Mouse (Mus musculus) stomach, embryonic 16.5 days (tissue): Measurements from ENCODE around the gene Lmod3. TPM values are rescaled to one million over a fixed set of nuclear protein-coding genes. Genes with fewer than 3 reads are reported as not detected.
A peak's percentile ranks its signal among the peaks of the same experiment; 100 is the strongest.

ENCODE experiments used
- ATAC-seq: fragments of 200-750 bp; cut with Nextera tagmentation; 2 replicates; pipeline ENCODE4 v1.8.0; 2017; ENCODE audit warnings: moderate number of reproducible peaks, moderate TSS enrichment; ENCODE audit not compliant: insufficient read depth, low FRiP score
- H3K27ac ChIP-seq: fragments of 300-500 bp; sonication (generic); 2 replicates; pipeline ENCODE4 v1.5.1; 2014; ENCODE audit warnings: low read length
- H3K27me3 ChIP-seq: fragments of 300-500 bp; sonication (generic); 2 replicates; pipeline ENCODE4 v1.6.1; 2014; ENCODE audit warnings: low read length, control low read depth, mixed read lengths; ENCODE audit not compliant: control insufficient read depth, insufficient read depth
- H3K36me3 ChIP-seq: fragments of 300-500 bp; sonication (generic); 2 replicates; pipeline ENCODE4 v1.6.1; 2014; ENCODE audit warnings: low read length; ENCODE audit not compliant: control insufficient read depth, insufficient read depth
- H3K4me1 ChIP-seq: fragments of 300-500 bp; sonication (generic); 2 replicates; pipeline ENCODE4 v1.6.1; 2014; ENCODE audit warnings: low read length, control low read depth, mixed read lengths; ENCODE audit not compliant: control insufficient read depth, insufficient read depth
- H3K4me2 ChIP-seq: fragments of 300-500 bp; sonication (generic); 2 replicates; pipeline ENCODE4 v1.6.1; 2014; ENCODE audit warnings: low read depth, low read length, mixed read lengths
- H3K4me3 ChIP-seq: fragments of 300-500 bp; sonication (generic); replicated peaks from 2 replicates; pipeline ENCODE4 v1.5.1; 2014; ENCODE audit warnings: mild to moderate bottlenecking, low read length
- H3K9ac ChIP-seq: fragments of 300-500 bp; sonication (generic); 2 replicates; pipeline ENCODE4 v1.6.1; 2014; ENCODE audit warnings: low read length
- H3K9me3 ChIP-seq: fragments of 300-500 bp; sonication (generic); replicated peaks from 2 replicates; pipeline ENCODE4 v1.6.1; 2016; ENCODE audit warnings: low read length, control low read depth; ENCODE audit not compliant: control insufficient read depth
- WGBS: fragments of 180-500 bp; shearing (Covaris S2); extraction: QIAGEN DNeasy Blood & Tissue Kit; methylation state at CpG from one replicate; pipeline ENCODE4 v1.1.7; 2014; 5-methylcytosine and 5-hydroxymethylcytosine counted together
- polyA plus RNA-seq: library from polyadenylated mRNA; unstranded; fragments of >200 nt; fragmentation: Nextera tagmentation; extraction: Ambion mirVana; gene quantifications from 2 replicates; pipeline ENCODE4 v1.2.1, GENCODE M21; 2015

The Lmod3 gene
- polyA plus RNA-seq, 1 experiment from 2014 or later = 4.4 TPM

DNA sequence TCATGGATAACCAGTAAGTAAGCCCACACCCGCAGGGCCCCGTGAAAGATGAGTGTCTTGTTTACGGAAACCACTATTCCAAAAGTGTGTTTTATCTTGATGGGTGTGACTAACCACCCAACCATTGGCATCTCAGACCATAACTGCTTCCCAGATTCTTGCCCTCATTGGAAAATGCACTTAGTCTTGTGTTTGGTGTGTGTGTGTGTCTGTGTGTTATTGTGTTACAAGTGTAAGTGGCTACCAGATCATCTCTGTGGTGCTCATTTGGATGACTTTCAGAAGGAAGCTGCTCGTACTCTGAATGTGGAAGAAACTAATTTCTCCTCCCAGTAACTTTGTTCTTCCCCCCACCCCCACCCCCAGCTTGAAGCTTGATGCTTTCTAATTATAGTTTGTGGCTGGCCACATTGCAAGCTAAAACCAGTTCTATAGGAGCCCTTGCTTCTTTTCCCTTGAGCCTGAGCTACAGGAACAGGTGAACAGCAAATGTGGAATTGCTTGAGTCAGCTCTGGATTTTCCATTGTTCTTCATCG, 29.6 kb downstream of the Lmod3 start:
- Histone ChIP-seq H3K4me1 (no peaks in the 10 kb centered on the region; the same call in 1 of the 2 replicates), H3K9me3 (0 out of 2 replicates have a peak, but pooled peaks cover 3% of the 10 kb centered on the region), H3K9ac (no peak overlapping the region), H3K27me3 (no peaks in the 10 kb centered on the region), H3K4me3 (no peak overlapping the region), H3K36me3 (peaks cover 5% of the 10 kb centered on the region; the same call in 1 of the 2 replicates), H3K4me2 (no peak overlapping the region), H3K27ac (no peak overlapping the region)
- no peak for ATAC-seq
- 49% methylated on average over 5 of the region's 5 CpGs for WGBS

DNA sequence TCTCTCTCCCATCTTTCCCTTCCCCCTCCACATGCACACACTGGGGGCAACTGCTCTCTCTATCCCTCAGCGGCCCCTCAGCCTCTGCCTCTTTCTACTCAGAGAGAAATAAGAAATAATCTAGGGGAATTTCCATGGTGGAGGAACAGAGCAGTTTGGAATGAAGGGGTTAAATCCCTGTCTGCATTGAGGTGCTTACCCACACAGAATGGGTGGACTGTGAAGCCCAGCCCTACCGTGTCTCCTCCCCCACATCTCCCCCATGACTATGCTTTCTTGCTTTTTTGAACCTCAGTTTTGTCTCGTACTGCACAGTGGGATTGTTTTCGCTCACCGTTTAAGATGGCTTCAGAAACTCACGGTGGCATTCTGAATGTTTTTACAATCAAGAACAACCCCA, 30.2 kb downstream of the Lmod3 start:
- H3K4me1 ChIP-seq = no peaks in the 10 kb centered on the region; the same call in 1 of the 2 replicates
- WGBS = 54% methylated on average over 6 of the region's 6 CpGs
- H3K36me3 ChIP-seq = peaks cover 3% of the 10 kb centered on the region; the same call in 1 of the 2 replicates
- no peaks in the 10 kb centered on the region for H3K27me3 ChIP-seq
- no peak overlapping the region for H3K27ac ChIP-seq
- 0 out of 2 replicates have a peak, but pooled peaks cover 3% of the 10 kb centered on the region for H3K9me3 ChIP-seq
- H3K4me2 ChIP-seq = no peak overlapping the region
- no peak overlapping the region for H3K4me3 ChIP-seq
- ATAC-seq = no peak
- no peak overlapping the region for H3K9ac ChIP-seq

DNA sequence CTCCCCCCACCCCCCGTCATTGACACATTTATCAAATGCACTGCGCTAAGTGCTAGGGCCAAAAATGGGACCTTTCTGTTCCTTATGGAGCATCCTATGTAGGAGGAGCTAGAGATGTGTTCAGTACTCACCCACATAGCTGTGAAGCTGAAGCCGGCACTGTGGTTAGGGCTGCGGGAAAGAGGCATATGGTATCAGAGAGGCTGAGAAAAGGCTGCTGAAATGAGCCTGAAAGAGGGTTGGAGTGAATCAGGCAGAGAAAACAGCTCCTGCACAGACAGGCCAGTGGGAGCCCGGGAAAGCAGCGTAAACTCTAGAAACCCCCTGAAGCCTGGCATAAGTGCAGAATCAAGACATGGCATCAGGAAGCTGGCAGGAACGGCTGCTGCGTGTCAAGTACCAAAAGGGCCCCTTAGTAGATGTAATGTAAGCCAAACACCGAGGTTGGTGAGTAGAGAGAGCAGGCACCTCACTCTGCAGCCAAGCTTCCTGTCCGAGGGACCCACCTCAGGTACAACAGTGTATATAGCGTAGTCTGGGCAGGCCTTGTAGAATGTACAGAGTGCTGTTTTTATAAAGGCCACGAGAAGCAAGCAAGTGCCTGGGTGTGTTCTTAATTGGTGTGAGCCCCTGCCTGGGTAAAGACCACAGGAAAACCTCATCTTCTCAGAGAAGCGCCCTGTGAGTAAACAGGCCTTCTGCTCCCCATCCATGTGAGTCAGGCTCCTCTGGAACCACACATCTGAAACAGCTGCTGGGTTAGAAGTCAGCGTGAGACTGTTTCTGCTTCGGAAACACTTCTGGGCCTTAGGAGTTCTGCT, 31.1 kb downstream of the Lmod3 start:
- no peak overlapping the region for H3K9ac ChIP-seq
- no peaks in the 10 kb centered on the region for H3K36me3 ChIP-seq
- WGBS = 54% methylated on average over 15 of the region's 15 CpGs
- H3K4me3 ChIP-seq = no peak overlapping the region
- no peaks in the 10 kb centered on the region for H3K9me3 ChIP-seq
- no peaks in the 10 kb centered on the region for H3K27me3 ChIP-seq
- H3K4me2 ChIP-seq = no peak overlapping the region
- H3K27ac ChIP-seq = no peak overlapping the region
- no peaks in the 10 kb centered on the region; the same call in 1 of the 2 replicates for H3K4me1 ChIP-seq
- no peak for ATAC-seq

DNA sequence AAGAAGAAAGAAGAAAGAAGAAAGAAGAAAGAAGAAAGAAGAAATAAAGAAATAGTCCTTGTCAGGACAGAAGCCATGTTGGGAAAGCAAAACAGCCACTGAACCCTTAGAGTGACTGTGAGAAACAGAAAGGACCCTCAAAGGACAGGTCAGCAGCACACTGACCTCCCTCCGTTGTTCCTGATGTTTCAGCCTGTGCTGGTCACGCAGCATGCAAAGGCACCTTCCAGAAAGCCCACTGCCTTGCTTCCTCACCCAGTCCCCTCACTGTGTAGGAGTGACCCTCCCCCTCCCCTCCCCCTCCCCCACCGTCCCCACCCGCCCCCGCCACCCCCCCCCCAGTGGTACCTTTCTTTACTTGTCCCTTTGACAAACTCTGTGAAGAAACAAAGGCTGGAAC, 31.9 kb downstream of the Lmod3 start:
- no peak overlapping the region for H3K4me3 ChIP-seq
- ATAC-seq = no peak
- H3K27ac ChIP-seq = no peak overlapping the region
- H3K9ac ChIP-seq = no peak overlapping the region
- 71% methylated on average over 2 of the region's 5 CpGs for WGBS
- no peak overlapping the region for H3K4me2 ChIP-seq
- no peaks in the 10 kb centered on the region; the same call in 1 of the 2 replicates for H3K4me1 ChIP-seq
- no peaks in the 10 kb centered on the region for H3K36me3 ChIP-seq
- no peaks in the 10 kb centered on the region for H3K27me3 ChIP-seq
- H3K9me3 ChIP-seq = no peaks in the 10 kb centered on the region

DNA sequence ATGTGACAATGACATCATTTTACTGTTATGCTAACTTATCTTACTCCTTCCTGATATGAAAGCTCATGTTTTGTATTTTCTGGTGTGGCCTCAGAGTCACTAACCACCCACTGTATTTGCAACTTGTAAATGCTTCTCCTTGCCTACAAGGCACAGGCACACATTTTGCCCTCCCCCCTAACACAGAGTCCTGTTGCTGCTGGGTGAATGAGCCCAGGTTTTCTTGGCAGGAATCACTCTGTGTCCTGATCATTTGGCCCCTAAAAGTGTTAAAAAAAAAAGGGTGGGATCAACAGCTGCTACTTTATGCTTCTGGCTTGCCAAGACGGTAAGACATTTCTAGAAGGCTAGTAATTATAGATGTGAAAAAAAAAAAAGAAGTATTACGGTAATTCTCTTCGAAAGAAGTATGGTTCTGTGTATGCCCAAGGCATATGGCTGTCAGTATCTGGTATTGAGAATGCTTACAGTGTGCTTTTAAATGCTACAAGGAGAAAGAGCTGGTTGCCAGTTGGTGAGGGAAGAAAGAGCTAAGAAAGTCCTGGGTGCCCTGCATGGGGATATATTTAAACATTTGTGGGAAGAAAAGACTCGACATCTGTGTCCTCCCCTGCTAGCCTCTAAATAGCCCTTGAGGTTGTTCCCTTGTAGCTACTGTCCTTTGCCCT, 36.3 kb downstream of the Lmod3 start:
- Histone ChIP-seq H3K27ac (no peak overlapping the region), H3K4me2 (no peak overlapping the region), H3K36me3 (no peaks in the 10 kb centered on the region), H3K27me3 (no peaks in the 10 kb centered on the region), H3K4me3 (no peak overlapping the region), H3K4me1 (peaks cover 8% of the 10 kb centered on the region), H3K9me3 (no peaks in the 10 kb centered on the region), H3K9ac (no peak overlapping the region)
- ATAC-seq = no peak
- 73% methylated on average over 4 of the region's 4 CpGs for WGBS

DNA sequence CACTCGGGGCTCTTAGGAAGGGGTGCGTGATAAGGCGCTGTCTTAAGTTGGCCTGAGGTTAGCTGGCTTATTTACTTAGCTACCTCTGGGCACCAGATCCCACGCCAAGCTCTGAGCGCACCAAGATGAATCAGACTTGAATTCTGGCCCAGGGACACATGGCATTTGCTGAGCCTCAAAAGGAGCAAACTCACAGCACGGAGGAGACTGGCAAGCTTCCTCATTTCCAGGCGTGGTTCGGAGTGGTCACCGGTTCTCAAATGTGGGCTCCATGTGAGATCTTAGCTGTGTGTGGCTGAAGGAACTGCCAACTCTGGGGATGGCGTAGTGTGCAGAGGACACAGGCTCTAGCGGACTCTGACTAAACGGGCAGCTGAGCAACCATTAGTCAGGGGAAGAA, 40.6 kb downstream of the Lmod3 start:
- no peak for ATAC-seq
- Histone ChIP-seq H3K4me1 (peaks cover 8% of the 10 kb centered on the region), H3K27me3 (no peaks in the 10 kb centered on the region), H3K4me3 (peak overlapping the region; percentile 82), H3K9me3 (no peaks in the 10 kb centered on the region), H3K27ac (no peak overlapping the region), H3K36me3 (no peaks in the 10 kb centered on the region), H3K4me2 (peak overlapping the region; percentile 84), H3K9ac (0 out of 2 replicates have a peak overlapping the region, but pooled peaks have one; percentile 12)
- WGBS = 55% methylated on average over 12 of the region's 12 CpGs

DNA sequence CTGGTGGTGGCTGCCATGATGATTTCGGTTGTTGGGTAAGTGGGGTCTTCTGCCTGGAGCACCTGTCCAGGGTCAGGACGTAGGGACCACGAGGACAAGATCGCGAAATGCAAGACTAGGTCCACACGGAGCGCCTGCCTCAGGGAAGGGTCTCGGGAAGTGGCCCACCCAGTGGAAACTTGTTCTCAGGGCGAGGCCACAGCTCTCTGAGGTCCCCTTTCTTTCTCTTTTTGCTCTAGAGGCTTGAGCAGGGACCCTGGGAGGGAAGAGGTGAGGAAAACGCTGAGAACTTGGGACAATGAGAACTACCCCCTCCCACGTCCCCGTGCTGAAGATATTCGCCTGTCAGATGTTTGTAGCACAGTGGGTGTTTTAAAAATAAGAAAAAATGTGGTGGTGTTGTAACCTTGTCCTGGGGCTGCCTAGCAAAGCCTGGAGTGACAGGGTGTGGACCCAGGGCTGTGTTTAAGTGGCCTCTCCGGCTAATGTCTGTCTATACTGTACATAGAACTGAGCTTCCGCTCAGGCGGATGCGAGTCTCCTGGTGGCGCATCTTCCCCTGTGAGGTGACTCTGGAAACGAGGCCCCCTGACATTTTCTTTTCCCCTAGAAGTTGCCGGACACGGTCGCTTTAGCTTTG, 41.5 kb downstream of the Lmod3 start:
- Histone ChIP-seq H3K4me1 (peaks cover 8% of the 10 kb centered on the region), H3K9me3 (no peaks in the 10 kb centered on the region), H3K36me3 (no peaks in the 10 kb centered on the region), H3K27ac (peak overlapping the region; percentile 79), H3K4me3 (peak overlapping the region; percentile 82), H3K27me3 (no peaks in the 10 kb centered on the region), H3K4me2 (peak overlapping the region; percentile 84), H3K9ac (peak overlapping the region; percentile 85)
- 1% methylated on average over 22 of the region's 22 CpGs for WGBS
- peak; percentile 61; the same call in 1 of the 2 replicates for ATAC-seq

DNA sequence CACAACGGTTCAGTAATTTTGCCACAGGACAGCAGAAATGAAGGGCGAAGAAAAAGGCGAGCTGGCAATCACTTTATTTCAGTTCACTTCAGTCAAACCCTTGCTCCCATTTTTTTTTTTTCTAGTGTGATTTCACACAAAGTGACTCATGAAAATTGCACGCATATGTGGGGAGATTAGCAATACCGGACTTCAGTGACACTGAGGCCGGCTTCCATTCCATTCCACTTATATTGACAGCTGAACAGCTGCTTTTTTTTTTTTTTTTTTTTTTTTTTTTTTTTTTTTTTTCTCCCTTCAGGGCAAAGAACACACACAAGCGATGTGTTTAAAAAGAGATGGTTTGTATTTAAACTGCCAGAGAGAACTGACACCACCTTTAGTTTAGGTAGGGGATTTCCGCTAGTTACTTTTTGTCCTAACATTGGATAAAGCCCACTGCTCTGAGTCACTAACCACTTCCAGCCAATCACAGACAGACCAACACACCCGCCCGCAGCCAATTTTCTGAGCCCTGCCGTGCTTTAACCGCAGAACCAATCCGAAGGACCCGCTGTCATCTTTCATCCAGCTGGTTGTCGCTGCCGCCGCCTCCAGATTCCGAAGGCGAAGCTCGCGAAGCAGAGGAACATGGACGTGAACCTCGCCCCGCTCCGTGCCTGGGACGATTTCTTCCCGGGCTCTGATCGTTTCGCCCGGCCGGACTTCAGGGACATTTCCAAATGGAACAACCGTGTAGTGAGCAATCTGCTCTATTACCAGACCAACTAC, 42.2 kb downstream of the Lmod3 start, which contains the start of gene Arl6ip5:
Gene Arl6ip5, plus strand, starts transcription at position 499 of the 771 bp plus-strand sequence.
- Histone ChIP-seq H3K4me1 (peaks cover 8% of the 10 kb centered on the region), H3K9me3 (no peaks in the 10 kb centered on the region), H3K4me3 (peak within 1 kb of the TSS; percentile 82), H3K27ac (peak within 1 kb of the TSS; percentile 79), H3K36me3 (no peaks in the 10 kb centered on the region), H3K4me2 (peak within 1 kb of the TSS; percentile 84), H3K27me3 (no peaks in the 10 kb centered on the region), H3K9ac (peak within 1 kb of the TSS; percentile 85)
- peak; percentile 71 for ATAC-seq
- WGBS = 8% methylated on average over 32 of the region's 32 CpGs
